Mouse (Mus musculus): ENCODE results near the gene Hist2h2aa2.
"Not testable (repeated sequence)": the region's sequence is repeated elsewhere in the genome, so short reads cannot be mapped to it uniquely, and the experiment has no call there.

- not testable (repeated sequence) for TF ChIP-seq POLR2A (IDR thresholded peaks at IDR 0.05; ENCODE audit: insufficient read length, low read depth); REST (IDR thresholded peaks at IDR 0.05; ENCODE audit: insufficient read depth, insufficient read length); E2F4 (IDR thresholded peaks at IDR 0.05; ENCODE audit: insufficient read depth); USF1 (IDR thresholded peaks at IDR 0.05; ENCODE audit: low read depth); SRF (IDR thresholded peaks at IDR 0.05; ENCODE audit: control insufficient read depth, insufficient read length, low read depth); CEBPB (IDR thresholded peaks at IDR 0.05; ENCODE audit: insufficient read depth, poor library complexity, severe bottlenecking)
These were observed 47.3 kb upstream of the Hist2h2aa2 start for GRCm38 (mm10) chr3:96287334-96287733.

Measured in myocyte (in vitro differentiated cells).